Mouse (Mus musculus) fibroblast of lung, adult 2 months (primary cell): ENCODE results near the gene Ift43.

Experiments used
- DNase-seq: peaks from one replicate; pipeline ENCODE4 v3.0.0-alpha.2; 2011; ENCODE audit warnings: low read depth

The Ift43 gene

DNA sequence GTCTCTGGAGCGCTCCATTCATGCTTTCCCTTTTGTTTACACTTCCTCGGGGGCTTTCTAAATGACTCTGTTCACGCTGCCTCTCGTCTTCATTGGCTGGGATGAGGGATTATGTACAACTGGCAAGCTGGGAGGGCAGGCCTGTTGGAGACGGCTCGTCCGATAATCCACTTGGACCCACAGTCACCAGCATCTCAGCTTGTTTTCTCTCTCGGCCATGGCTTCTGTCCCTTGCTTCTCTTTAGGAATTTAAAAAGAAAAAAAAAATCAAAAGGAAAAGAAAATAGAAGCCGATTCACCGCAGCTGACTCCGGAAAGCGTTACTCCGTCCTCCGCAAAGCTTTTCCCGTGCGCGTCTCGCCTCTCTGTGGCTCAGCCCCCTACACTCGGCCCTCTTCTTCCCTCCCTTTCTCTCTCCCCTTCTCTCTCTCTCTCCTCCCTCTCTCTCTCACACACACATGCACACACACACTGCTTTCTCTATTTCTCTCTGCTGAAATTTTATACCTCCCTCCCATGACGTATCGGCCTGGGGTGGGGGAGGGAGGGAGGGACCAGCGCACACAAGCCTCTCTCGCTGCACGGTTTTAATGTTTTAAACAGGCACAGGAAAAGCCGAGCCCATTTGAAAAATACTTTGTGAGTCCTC, 3.7 kb upstream of the Ift43 start, which contains the start of gene Tgfb3:
Gene Tgfb3, minus strand, starts transcription at position 489 of the 649 bp plus-strand sequence.
- DNase-seq, result peak; percentile 78

- DNase-seq, result peak; percentile 82
Observed at GRCm38 (mm10) chr12:86079202-86079667, 3.1 kb upstream of the Ift43 start.

DNA sequence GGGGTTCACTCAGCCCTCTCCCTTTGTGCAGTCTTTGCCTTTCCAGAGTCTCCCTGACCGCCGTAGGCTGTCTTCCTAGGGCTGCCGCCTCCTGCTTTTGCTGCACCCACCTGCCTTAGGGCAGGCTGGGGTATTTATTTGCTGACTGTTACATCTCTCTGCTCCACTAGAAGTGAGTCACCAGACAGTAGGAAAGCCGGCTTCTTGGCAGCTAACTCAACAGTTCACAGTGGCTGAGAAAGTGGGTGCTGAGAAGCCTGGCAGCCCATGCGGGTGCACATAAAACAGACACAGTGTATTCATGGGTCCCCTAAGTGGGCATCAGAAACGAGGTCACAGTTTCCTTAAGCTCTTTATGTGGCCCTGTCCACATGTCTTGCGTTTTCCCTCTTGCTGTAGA, 3.5 kb downstream of the Ift43 start:
- DNase-seq, result no peak

- no peak for DNase-seq
Observed at GRCm38 (mm10) chr12:86086550-86086949, 4.2 kb downstream of the Ift43 start.

- DNase-seq, result no peak
Observed at GRCm38 (mm10) chr12:86088042-86088441, 5.7 kb downstream of the Ift43 start.

DNA sequence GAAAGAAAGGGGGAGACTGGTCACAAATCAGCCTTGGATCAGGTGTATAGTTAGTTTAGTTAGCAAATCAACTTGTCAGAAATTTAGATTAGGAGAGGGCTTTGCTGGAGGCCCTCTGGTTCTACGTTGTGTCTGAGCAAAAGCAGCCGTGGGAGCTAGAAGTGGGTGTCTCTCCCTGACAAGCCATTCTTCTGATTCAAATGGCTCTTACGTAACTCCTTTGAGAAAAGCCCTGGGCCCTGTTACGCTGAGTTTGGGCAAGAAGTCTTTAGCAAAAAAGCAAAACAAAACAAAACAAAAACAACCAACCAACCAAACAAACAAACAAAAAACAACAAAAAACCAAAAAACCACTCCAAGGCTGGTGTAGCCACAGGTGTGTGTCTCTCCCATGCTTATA, 8.4 kb downstream of the Ift43 start:
- DNase-seq, result no peak

DNA sequence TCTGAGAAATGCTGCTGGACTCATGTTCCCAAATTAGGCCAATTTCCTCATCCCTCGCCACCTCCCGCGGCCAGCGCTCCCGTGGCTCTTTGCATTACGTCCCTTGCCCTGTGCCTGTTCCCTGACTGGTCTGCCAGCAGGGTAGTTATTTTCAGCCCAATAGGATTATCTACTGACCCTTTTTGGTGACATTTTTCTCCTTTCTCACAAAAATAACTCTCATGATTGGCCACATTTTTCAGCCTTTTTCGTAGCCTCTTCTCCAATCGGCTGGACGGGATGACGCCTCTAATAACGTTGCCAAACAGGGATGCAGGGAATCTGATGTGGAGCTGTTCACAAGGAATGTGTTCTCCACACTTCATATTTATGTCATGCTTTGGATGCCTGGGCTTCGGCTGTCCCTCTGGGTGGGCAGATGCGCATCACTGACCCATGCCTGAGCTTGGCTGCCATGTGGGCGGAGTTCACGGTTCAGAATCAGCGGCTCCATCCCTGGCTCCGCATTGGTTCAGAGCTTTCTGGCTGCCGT, 9.3 kb downstream of the Ift43 start:
- no peak for DNase-seq

DNA sequence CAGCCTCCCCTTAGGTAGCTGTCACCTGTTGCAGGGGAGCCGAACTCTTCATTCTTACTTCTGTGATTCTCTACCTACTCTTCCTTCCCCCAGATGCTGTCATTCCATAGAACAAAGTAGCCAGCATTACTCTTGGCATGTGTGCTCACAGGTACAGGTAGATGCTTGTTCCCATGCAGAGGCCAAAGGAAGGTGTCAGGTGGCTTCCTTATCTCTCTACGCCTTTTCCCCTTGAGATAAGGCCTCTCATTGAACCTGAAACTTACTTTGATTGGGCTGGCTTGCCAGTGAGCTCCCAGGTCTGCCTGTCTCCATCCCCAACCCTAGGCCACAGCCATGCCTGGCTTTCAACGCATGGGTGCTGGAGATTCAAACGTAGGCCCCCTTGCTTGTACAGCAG, 11.7 kb downstream of the Ift43 start:
- DNase-seq, result no peak

- no peak for DNase-seq
Observed at GRCm38 (mm10) chr12:86095806-86096205, 13.5 kb downstream of the Ift43 start.

GRCm38 (mm10) chr12:86097781-86098180, 15.4 kb downstream of the Ift43 start:
- no peak for DNase-seq

- no peak for DNase-seq
Observed at GRCm38 (mm10) chr12:86100711-86101110, 18.4 kb downstream of the Ift43 start.

- no peak for DNase-seq
Observed at GRCm38 (mm10) chr12:86102686-86103085, 20.3 kb downstream of the Ift43 start.

- DNase-seq, result no peak
Observed at GRCm38 (mm10) chr12:86103391-86103790, 21.1 kb downstream of the Ift43 start.

DNA sequence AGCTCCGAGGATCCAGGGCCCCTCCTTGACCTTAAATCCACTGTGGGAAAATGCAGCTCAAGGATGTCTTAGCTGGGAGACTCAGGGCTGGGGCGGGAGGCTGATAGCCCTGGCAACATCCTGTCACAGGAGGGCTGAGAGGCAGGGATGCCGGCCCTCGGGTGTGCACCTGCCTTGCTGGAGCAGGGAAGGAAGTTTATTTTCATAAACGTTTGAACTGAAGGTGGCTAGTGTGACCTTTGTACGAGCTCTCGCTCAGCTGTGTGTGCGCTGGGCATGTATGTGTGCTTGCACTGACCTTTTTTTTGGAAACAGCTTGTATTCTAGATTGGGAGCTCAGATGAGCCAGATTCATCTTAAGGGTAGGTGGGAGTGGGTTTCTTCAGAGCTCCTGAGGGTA, 21.5 kb downstream of the Ift43 start:
- DNase-seq, result no peak

DNA sequence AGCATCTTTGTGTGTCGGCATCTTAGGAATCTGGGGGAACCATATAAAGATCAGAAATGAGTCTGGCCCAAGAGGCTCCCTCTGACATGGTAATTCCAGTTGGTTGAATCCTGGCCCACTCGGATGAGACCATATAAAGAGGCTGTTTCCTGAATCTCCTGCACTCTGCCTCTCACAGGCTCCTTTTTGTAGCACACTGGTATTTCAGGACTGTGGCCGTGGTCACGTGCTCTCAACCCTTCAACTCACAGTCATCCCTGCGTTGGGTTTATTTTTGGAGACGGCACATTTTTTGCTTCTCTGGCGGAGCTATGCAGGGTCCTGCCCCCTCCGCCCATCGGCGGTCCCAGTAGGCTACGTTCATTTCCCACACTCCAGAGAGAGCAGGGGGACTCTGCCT, 22.0 kb downstream of the Ift43 start:
- no peak for DNase-seq

- DNase-seq, result no peak
Observed at GRCm38 (mm10) chr12:86105546-86105945, 23.2 kb downstream of the Ift43 start.

GRCm38 (mm10) chr12:86106086-86106485, 23.7 kb downstream of the Ift43 start:
- no peak for DNase-seq

DNA sequence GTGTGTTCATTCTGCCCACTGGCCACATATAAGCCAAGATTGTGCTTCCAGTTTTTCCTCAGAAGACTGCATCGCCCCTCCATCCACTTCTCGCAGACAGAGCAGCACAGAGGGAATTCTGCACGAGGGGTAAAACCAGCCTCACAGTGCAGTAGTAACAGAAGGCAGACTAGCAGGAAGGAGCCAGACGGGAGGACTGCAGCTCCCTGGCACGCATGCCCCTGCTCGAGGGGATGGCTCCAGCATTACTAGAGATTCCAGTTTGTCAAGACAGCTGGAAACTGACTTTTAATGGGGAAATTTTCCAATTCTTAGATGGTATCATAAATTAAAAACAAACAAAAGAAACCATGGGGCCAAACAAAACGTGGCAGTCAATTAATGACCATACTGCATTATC, 25.3 kb downstream of the Ift43 start:
- DNase-seq, result no peak

DNA sequence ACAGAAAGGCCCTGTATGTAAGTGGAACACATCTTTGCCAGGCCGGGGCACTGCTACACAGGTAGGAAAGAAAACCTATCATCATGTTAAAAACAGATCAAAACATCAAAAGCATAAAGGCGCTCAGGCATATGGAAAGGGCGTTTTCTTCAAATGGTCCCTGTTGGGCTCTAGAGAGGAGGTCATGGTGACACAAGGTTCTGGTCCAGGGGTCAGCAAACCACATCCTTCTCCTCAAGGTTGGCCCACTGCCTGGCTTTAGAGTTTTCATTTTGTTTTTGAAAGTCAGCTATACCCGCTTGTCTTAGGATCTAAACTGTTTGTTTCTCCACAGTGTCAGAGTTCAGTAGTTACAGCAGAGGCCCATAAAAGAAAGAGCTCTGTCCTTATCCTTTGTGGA, 27.2 kb downstream of the Ift43 start:
- DNase-seq, result no peak

DNA sequence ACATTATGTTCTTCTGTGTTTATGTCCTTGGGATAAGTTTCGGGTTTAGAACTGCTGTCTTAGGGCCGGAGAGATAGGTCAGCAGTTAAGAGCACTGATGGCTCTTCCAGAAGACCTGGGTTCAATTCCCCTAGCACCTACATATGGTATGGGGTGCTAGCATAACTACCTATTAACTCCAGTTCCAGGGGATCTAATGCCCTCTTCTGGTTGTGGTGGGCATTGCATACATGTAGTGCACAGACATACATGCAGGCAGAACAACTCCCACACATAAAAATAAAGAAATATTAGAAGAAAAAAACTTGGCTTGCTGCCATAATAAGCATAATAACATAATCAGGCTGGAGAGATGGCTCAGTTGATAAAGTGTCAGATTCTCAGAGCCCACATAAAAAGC, 28.3 kb downstream of the Ift43 start:
- no peak for DNase-seq

- DNase-seq, result no peak
Observed at GRCm38 (mm10) chr12:86116295-86116835, 34.0 kb downstream of the Ift43 start.

DNA sequence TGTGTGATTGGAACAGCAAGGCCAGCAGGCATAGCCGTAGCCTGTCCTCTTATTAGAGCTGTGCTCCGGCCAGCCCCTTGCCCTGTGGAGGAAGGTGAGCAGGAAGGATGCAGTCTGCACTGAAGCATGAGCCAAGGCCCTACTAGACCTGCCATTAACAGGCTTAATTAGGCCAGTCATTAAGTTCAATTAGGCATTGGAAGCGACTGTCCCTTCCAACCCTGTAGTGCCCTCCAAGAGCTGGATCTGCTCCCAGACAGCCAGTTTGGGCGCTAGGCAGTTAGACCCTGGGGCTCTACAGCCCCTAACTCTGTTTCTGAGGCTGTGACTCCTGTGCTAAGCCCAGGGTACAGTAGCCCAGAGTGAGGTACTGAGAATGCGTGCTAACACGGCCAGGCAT, 41.7 kb downstream of the Ift43 start:
- DNase-seq, result no peak

DNA sequence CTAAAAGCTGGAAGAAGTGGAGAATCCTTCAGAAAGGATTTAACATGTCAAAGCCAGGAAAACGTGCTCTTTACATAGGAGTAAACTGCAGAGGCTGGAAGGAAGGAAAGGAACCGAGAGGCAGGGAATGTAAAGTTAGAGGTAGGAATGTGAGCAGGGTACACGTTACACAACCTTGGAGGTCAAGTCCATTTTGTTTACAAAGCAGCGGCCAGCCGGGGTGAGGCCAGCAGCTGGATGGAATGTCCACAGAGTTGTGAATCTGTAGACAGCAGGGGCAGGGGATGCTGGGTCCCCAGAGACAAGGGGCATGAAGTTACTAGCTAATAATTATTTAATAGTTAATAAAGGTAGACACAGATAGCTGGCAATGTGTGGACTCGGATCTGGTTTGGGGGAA, 45.8 kb downstream of the Ift43 start:
- DNase-seq, result no peak

DNA sequence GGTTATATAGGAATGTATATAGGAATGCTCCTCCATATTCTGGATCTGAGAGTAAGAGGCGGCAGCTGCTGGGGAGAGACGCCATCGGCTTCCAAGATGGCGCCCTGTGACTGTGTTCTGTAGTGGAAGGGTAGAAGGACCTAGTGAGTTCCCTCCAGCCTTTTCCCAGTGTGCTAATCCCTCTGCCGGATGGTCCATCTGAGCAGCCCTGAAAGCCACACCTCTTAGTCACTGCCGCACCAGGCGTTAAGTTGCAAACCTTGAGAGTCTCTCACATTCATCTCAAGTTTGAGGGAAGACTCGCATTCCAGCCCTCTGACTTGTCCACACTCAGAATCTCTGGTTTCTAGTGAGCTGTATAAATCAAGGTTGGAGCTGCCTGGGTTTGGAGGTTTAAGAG, 46.7 kb downstream of the Ift43 start:
- DNase-seq, result no peak
